Mouse (Mus musculus): ENCODE measurements at regions not wholly inside any gene's neighbourhood (a gene's known extent, or its start where the extent isn't known, plus 50 kb on each side); places are given as distances from the start of the nearest gene placed in this dataset.
"Not testable (repeated sequence)": the region's sequence is repeated elsewhere in the genome, so short reads cannot be mapped to it uniquely, and the experiment has no call there.

- no peak for DNase-seq
These were observed 184.5 kb upstream of the Tbl1xr1 start for GRCm38 (mm10) chr3:21891819-21892480.

GRCm38 (mm10) chr3:21892864-21893404 is 183.5 kb upstream of the Tbl1xr1 start:
- no peak for DNase-seq

GRCm38 (mm10) chr3:21895551-21895950 is 180.9 kb upstream of the Tbl1xr1 start:
- no peak for DNase-seq

GRCm38 (mm10) chr3:21898241-21898640 is 178.2 kb upstream of the Tbl1xr1 start:
- DNase-seq, result no peak

- peak; percentile 13 to 30 for DNase-seq
These were observed 170.9 kb upstream of the Tbl1xr1 start for GRCm38 (mm10) chr3:21905384-21906073.

- DNase-seq, result no peak
These were observed 167.6 kb upstream of the Tbl1xr1 start for GRCm38 (mm10) chr3:21908828-21909227.

GRCm38 (mm10) chr3:21910080-21910479 is 166.4 kb upstream of the Tbl1xr1 start:
- no peak for DNase-seq

GRCm38 (mm10) chr3:21911071-21911470 is 165.4 kb upstream of the Tbl1xr1 start:
- no peak for DNase-seq

GRCm38 (mm10) chr3:21917228-21917910 is 159.1 kb upstream of the Tbl1xr1 start:
- DNase-seq, result no peak

GRCm38 (mm10) chr3:21918431-21918830 is 158.0 kb upstream of the Tbl1xr1 start:
- no peak for DNase-seq

GRCm38 (mm10) chr3:21919931-21920330 is 156.5 kb upstream of the Tbl1xr1 start:
- DNase-seq, result no peak

GRCm38 (mm10) chr3:21931951-21932350 is 144.5 kb upstream of the Tbl1xr1 start:
- DNase-seq, result no peak

- DNase-seq, result not testable (repeated sequence)
These were observed 143.8 kb upstream of the Tbl1xr1 start for GRCm38 (mm10) chr3:21932696-21933095.

GRCm38 (mm10) chr3:21934731-21935271 is 141.7 kb upstream of the Tbl1xr1 start:
- peak in 1 of 2 experiments; percentile 13 for DNase-seq

- peak; percentile 99 to 100 for DNase-seq
These were observed 140.7 kb upstream of the Tbl1xr1 start for GRCm38 (mm10) chr3:21935571-21936261.

- no peak for DNase-seq
These were observed 140.2 kb upstream of the Tbl1xr1 start for GRCm38 (mm10) chr3:21936262-21936603.

- peak in 1 of 2 experiments; percentile 36 for DNase-seq
These were observed 139.8 kb upstream of the Tbl1xr1 start for GRCm38 (mm10) chr3:21936616-21937015.

- DNase-seq, result peak in 1 of 2 experiments; percentile 13
These were observed 139.0 kb upstream of the Tbl1xr1 start for GRCm38 (mm10) chr3:21937281-21938035.

GRCm38 (mm10) chr3:21938071-21938848 is 138.2 kb upstream of the Tbl1xr1 start:
- DNase-seq, result peak; percentile 73 to 84

- DNase-seq, result no peak
These were observed 136.7 kb upstream of the Tbl1xr1 start for GRCm38 (mm10) chr3:21939738-21940137.

GRCm38 (mm10) chr3:21941596-21941995 is 134.9 kb upstream of the Tbl1xr1 start:
- DNase-seq, result no peak

All from cerebellum, postnatal 14 days (tissue).